Mouse (Mus musculus) heart, adult 2 months (tissue): ENCODE measurements around the gene Cd3eap.

Source experiments
- CTCF ChIP-seq: fragments of 200-600 bp; IDR thresholded peaks from 2 replicates; pipeline ENCODE4 v1.8.1; 2022; ENCODE audit warnings: antibody characterized with exemption, mild to moderate bottlenecking, moderate library complexity
- EP300 ChIP-seq: fragments of 200-500 bp; IDR thresholded peaks from 2 replicates; pipeline ENCODE4 v1.6.1; 2011; ENCODE audit warnings: low read depth, low read length, control low read depth; ENCODE audit not compliant: insufficient read depth
- POLR2A ChIP-seq: fragments of 200-500 bp; IDR thresholded peaks from 2 replicates; pipeline ENCODE4 v1.6.1; 2011; ENCODE audit warnings: mild to moderate bottlenecking, low read depth, low read length, control low read depth; ENCODE audit not compliant: insufficient read depth

GRCm38 (mm10) chr7:19402535-19403112, 43.3 kb upstream of the Cd3eap start:
- TF ChIP-seq CTCF (no peak), POLR2A (no peak), EP300 (no peak)
